Mouse (Mus musculus): ENCODE data around the gene Palld.

Gene Palld

GRCm38 (mm10) chr8:61865365-61865764, 37.1 kb downstream of the Palld start:
- DNase-seq (ENCODE audit: low read depth) = no peak

- DNase-seq (ENCODE audit: low read depth) = no peak
These were observed 51.2 kb downstream of the Palld start for GRCm38 (mm10) chr8:61851270-61851669.

DNA sequence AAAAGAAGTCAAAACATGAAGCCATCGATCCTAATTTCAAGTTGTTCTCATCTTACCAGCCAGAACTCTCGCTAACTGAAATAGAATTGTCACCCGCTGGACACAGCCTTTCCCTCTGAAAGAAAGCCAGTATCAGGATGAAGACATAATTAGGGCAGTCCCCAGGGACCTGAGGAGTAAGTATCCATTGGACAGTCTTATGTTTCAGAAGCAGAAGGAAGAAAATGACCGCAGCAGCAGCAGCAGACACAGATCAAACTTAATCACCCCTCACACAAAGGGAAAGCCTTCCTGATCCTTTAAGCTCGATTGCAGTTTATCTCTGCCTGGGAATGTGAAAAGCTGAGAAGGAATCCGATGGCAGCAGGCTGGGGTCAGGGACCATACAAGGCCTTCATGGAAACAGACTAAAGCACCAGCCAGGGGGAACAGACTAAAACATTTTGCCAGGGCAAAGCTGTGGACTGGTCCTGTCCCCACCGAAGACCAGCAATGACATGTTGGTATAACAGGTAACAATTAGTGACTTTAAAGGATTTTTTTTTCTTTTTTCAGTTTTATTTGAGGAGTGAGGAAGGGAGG, 53.8 kb downstream of the Palld start:
- DNase-seq (ENCODE audit: low read depth) = no peak

DNA sequence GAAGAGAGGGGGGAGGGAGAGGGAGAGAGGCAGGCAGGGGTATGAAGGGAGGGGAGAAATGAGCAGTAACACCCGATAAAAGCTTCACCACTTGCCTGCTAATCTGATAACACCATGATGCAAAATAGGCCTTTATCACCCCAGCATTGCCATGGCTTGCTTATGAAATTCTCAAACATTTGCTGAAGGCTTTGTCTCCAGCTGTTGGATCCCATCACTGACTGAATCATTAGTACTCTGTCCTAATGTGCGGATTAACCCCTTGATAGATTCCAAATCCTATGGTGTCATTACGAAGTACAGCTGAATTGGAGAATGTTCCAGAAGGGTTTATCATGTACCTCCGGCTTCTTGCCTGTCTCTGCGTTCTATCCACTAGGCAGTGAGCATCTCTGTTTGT, 55.0 kb downstream of the Palld start:
- DNase-seq (ENCODE audit: low read depth) = no peak

- DNase-seq (ENCODE audit: low read depth) = no peak
These were observed 57.5 kb downstream of the Palld start for GRCm38 (mm10) chr8:61844992-61845391.

- DNase-seq (ENCODE audit: low read depth) = no peak
These were observed 57.9 kb downstream of the Palld start for GRCm38 (mm10) chr8:61844575-61844974.

- no peak for DNase-seq (ENCODE audit: low read depth)
These were observed 58.7 kb downstream of the Palld start for GRCm38 (mm10) chr8:61843776-61844175.

- DNase-seq (ENCODE audit: low read depth) = no peak
These were observed 69.3 kb downstream of the Palld start for GRCm38 (mm10) chr8:61833211-61833610.

- no peak for DNase-seq (ENCODE audit: low read depth)
These were observed 70.5 kb downstream of the Palld start for GRCm38 (mm10) chr8:61831944-61832343.

GRCm38 (mm10) chr8:61830821-61831220, 71.7 kb downstream of the Palld start:
- peak; percentile 27 for DNase-seq (ENCODE audit: low read depth)

DNA sequence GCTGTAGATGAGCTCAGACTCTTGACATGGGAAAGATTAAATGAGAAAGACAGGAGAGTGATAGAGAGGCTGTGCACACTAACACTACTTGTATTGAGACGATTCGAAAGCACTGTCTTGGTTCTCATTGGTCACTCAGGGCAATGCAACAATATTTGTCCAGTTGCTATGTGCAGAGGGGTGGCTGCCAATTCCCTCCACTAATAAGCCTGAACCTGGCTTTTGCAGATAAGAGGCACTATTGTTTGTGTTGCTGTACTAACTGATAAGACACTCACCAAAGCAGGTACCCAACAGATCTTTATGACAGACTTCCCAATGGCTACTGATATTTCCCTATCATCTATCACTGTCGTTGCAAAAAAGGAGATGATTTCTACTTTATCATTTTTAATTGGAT, 77.9 kb downstream of the Palld start:
- no peak for DNase-seq (ENCODE audit: low read depth)

DNA sequence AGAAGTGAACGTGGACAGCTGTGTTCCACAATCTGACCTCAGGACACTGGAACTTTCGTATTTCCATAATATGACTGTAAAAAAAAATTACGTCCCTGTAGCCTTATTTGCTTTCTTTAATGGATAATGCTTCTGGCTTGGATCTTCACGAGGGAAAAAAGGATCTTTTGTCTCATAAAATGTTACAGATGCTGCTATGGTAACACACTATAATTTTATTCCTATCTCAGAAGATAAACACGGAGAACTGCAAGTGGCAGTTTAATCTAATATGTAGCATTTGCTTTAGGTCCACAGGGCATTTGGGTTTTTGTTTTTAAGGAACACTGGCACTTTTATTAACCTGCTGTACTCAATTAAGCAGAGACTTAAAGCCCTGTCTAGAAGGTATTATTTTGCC, 79.3 kb downstream of the Palld start:
- no peak for DNase-seq (ENCODE audit: low read depth)

DNA sequence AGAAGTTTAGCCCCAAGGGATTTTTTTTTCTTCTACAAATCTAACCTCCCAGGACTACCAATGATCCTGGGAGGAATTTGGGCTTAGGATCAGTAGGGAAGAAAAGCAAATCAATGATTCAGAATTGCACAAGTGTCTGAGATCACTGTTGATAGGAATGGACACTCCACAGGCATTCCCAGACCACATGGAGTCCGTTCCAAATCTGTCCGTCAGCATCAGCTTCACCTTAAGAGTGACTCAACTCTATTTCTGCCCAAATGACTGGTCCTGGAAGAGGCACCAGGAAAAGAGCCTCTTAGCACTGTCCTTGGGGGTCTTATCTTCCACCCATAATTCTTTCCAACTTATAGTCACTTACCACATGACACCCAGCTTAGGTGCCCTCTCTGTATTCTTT, 98.7 kb downstream of the Palld start:
- DNase-seq (ENCODE audit: low read depth) = peak; percentile 70

GRCm38 (mm10) chr8:61802840-61803239, 99.7 kb downstream of the Palld start:
- peak; percentile 42 for DNase-seq (ENCODE audit: low read depth)

- no peak for DNase-seq (ENCODE audit: low read depth)
These were observed 105.0 kb downstream of the Palld start for GRCm38 (mm10) chr8:61797391-61797947.

DNA sequence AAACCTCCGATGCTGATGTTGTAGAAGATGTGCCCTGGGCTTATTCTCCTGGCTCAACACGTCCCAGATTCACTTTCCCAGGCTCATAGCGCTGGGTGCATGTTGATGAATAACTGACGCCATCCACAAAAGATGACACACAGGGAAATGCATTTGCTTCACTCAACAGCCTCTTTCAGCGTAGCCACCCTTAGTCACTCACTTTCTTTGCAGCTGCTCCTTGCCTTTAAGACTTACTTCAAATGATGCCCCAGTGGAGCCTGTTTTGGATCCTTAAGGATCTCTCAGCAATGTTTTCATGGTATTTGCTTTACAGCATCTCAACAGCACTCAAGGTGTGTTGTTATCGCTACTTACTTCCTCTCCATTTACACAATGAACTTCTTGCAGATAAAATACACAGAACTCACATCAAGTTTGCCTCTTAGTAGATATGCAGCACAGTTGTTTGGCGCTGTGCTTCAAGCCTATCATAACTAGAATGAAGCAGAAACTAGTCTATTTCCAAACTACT, 105.9 kb downstream of the Palld start:
- DNase-seq (ENCODE audit: low read depth) = no peak

GRCm38 (mm10) chr8:61789946-61790345, 112.5 kb downstream of the Palld start:
- DNase-seq (ENCODE audit: low read depth) = no peak

DNA sequence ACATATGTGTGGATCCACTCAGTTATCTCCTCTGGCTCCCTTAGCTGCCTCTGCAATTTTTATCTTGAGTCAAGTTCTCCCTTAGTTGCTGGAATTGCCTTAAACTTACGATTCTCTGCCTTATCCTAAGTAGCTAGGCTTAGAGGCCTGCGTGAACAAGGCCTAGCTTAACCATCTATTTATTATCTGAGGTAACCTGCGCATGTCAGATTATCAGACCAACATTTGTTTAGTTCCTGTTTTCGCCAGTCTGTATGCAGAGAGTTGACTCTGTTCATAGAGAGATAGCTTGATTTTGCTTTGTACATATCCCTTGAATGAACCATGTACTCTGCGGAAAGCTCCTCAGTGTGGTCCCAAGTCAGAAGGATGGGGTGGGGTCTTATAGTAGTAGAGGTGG, 113.2 kb downstream of the Palld start:
- DNase-seq (ENCODE audit: low read depth) = no peak

DNA sequence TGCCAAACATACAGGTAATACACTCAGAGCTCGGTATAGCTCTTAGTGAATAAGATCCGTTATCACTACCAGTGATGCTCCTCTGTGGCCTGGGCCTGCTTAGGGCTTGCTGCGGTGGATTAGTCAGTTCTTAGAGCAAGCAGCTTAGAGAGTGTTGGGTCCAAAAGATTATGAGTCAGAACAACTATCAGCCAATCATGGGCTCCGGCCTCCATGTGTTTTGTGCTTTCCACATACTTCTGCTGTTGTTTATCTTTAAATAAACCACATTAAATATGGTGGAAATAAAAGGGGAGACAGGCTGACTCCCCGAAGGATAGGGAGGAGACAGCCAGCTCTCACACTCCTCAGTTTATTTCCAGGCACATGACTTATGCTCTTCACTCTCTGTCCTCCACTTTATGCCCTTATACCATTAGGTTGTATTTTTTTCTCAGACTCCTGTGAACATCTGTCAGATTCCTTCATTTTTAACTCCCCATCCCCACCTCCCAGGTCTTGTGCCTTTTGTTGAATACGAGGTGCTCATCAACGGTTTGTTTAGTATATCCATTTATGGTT, 119.5 kb downstream of the Palld start:
- no peak for DNase-seq (ENCODE audit: low read depth)

DNA sequence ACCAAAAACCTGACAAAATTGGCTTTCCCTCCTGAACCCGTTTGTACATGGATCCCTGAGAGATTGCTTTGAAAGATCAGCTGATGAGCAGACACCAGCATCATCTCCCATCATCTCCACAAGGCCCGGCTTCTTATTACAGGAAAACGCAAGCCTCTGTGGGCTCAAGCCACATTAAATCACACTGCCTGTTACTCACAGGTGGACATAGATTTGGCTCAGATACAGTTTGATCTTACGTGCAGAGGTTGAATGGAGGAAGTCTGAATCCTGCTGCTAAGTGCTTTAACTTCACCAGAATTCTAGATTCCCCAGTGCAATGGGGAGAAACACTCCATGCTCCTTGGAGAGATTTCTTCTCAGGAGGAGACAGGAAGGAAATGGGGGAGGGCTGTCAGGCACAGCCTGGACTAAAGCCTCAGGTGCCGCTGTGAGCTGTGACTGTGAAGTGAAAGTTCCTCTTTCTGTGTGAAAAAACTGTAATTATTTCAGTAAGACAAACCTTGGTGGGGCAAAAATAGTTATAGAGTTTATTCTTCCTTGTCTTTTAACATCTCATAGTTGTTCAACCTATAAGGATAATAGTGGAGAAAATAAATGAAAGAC, 121.7 kb downstream of the Palld start:
- no peak for DNase-seq (ENCODE audit: low read depth)

GRCm38 (mm10) chr8:61778194-61778593, 124.3 kb downstream of the Palld start:
- no peak for DNase-seq (ENCODE audit: low read depth)

DNA sequence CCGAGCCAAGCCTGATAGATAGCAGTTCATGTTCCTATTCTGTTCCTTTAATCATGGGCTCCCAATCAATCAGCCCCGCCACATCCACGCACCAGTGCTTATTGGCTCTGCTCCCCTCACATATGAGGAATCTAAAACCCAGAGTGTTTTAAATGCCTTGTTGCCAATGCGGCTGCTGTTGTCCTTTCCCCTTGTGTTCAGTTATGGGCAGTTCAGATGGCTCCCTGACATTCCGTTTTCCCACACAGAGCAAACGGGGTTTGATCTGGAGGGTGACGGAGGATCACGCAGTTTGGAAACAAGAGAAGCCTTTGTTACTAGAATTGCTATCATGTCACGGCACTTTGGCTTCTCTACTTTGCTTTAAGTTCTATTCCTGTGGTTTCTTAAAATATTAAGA, 125.9 kb downstream of the Palld start:
- DNase-seq (ENCODE audit: low read depth) = no peak

- no peak for DNase-seq (ENCODE audit: low read depth)
These were observed 126.6 kb downstream of the Palld start for GRCm38 (mm10) chr8:61775936-61776335.
